Mouse (Mus musculus) midbrain, embryonic 16.5 days (tissue): ENCODE measurements around the gene Cep104. TPM values are rescaled to one million over a fixed set of nuclear protein-coding genes. Genes with fewer than 3 reads are reported as not detected.

ENCODE experiments used
- ATAC-seq: fragments of 200-750 bp; cut with Nextera tagmentation; 2 replicates; pipeline ENCODE4 v1.8.0; 2017; ENCODE audit warnings: moderate TSS enrichment
- H3K27ac ChIP-seq: fragments of 300-500 bp; sonication (generic); 2 replicates; pipeline ENCODE4 v1.5.1; 2014; ENCODE audit warnings: mild to moderate bottlenecking, low read length, mixed read lengths
- H3K27me3 ChIP-seq: fragments of 300-500 bp; sonication (generic); 2 replicates; pipeline ENCODE4 v1.6.1; 2014; ENCODE audit warnings: low read depth, low read length, mixed read lengths; ENCODE audit not compliant: control insufficient read depth, insufficient read depth
- H3K36me3 ChIP-seq: fragments of 300-500 bp; sonication (generic); 2 replicates; pipeline ENCODE4 v1.6.1; 2014; ENCODE audit warnings: mild to moderate bottlenecking, low read length, moderate library complexity, mixed read lengths; ENCODE audit not compliant: control insufficient read depth, insufficient read depth
- H3K4me1 ChIP-seq: fragments of 300-500 bp; sonication (generic); 2 replicates; pipeline ENCODE4 v1.6.1; 2014; ENCODE audit warnings: mild to moderate bottlenecking, low read length, mixed read lengths; ENCODE audit not compliant: control insufficient read depth, insufficient read depth
- H3K4me2 ChIP-seq: fragments of 300-500 bp; sonication (generic); 2 replicates; pipeline ENCODE4 v1.6.1; 2014; ENCODE audit warnings: mild to moderate bottlenecking, low read length, mixed read lengths
- H3K4me3 ChIP-seq: fragments of 300-500 bp; sonication (generic); 2 replicates; pipeline ENCODE4 v1.5.1; 2014; ENCODE audit warnings: low read depth, mild to moderate bottlenecking, low read length, moderate library complexity, mixed read lengths
- H3K9ac ChIP-seq: fragments of 300-500 bp; sonication (generic); 2 replicates; pipeline ENCODE4 v1.6.1; 2014; ENCODE audit warnings: low read depth, low read length, mixed read lengths
- H3K9me3 ChIP-seq: fragments of 300-500 bp; sonication (generic); replicated peaks from 2 replicates; pipeline ENCODE4 v1.6.1; 2014; ENCODE audit warnings: mild to moderate bottlenecking, low read length, mixed read lengths; ENCODE audit not compliant: control insufficient read depth, poor library complexity, severe bottlenecking
- WGBS: fragments of 180-500 bp; shearing (Covaris S2); extraction: QIAGEN DNeasy Blood & Tissue Kit; methylation state at CpG from one replicate; pipeline ENCODE4 v1.1.7; 2014; 5-methylcytosine and 5-hydroxymethylcytosine counted together
- polyA plus RNA-seq: library from polyadenylated mRNA; unstranded; fragments of >200 nt; fragmentation: Nextera tagmentation; extraction: Ambion mirVana; gene quantifications from 2 replicates; pipeline ENCODE4 v1.2.1, GENCODE M21; 2015

Gene Cep104
- polyA plus RNA-seq, 1 experiment from 2014 or later: 17.6 TPM

- H3K27me3 ChIP-seq: no peaks in the 10 kb centered on the region
- no peak for ATAC-seq
- H3K27ac ChIP-seq: no peak overlapping the region
- no peak overlapping the region for H3K9ac ChIP-seq
- no peak overlapping the region for H3K4me2 ChIP-seq
- WGBS: 74% methylated on average over 5 of the region's 5 CpGs
- H3K36me3 ChIP-seq: no peaks in the 10 kb centered on the region
- H3K4me1 ChIP-seq: no peaks in the 10 kb centered on the region
- no peaks in the 10 kb centered on the region for H3K9me3 ChIP-seq
- H3K4me3 ChIP-seq: no peak overlapping the region
Observed at GRCm38 (mm10) chr4:154045837-154046236, 70.8 kb downstream of the Cep104 start.

DNA sequence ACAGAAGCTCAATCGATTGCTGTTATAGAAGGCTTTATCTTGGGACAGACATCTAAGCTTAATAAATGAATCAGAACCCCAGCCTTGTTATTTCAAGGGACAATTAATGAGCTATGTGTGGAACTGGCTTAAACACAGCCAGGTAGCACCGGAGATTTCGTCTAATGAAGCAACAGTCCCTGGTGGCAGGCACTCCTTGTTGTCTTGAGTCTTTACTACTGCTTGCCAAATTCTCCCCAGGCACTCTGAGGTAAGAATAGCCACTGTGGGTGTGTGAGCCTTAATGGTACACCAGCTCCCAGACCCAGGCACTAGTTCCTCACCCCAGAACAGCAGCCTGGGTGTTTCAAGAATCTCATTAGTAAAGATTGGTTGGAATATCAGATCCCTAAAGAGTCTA, 76.4 kb downstream of the Cep104 start:
- H3K4me2 ChIP-seq: no peak overlapping the region
- no peaks in the 10 kb centered on the region for H3K36me3 ChIP-seq
- no peaks in the 10 kb centered on the region for H3K9me3 ChIP-seq
- H3K4me3 ChIP-seq: no peak overlapping the region
- WGBS: 82% methylated on average over 3 of the region's 3 CpGs
- ATAC-seq: no peak
- H3K27ac ChIP-seq: no peak overlapping the region
- no peaks in the 10 kb centered on the region for H3K27me3 ChIP-seq
- no peaks in the 10 kb centered on the region for H3K4me1 ChIP-seq
- H3K9ac ChIP-seq: no peak overlapping the region

- Histone ChIP-seq H3K4me1 (no peaks in the 10 kb centered on the region), H3K4me3 (no peak overlapping the region), H3K9ac (no peak overlapping the region), H3K4me2 (no peak overlapping the region), H3K27ac (no peak overlapping the region), H3K36me3 (no peaks in the 10 kb centered on the region), H3K9me3 (no peaks in the 10 kb centered on the region), H3K27me3 (no peaks in the 10 kb centered on the region)
- ATAC-seq: no peak
- WGBS: 54% methylated on average over 4 of the region's 4 CpGs
Observed at GRCm38 (mm10) chr4:154053065-154053464, 78.1 kb downstream of the Cep104 start.

GRCm38 (mm10) chr4:154055482-154055881, 80.5 kb downstream of the Cep104 start:
- no peak for ATAC-seq
- no peak overlapping the region for H3K4me2 ChIP-seq
- H3K9me3 ChIP-seq: no peaks in the 10 kb centered on the region
- H3K36me3 ChIP-seq: no peaks in the 10 kb centered on the region
- WGBS: 88% methylated on average over 7 of the region's 7 CpGs
- H3K4me1 ChIP-seq: no peaks in the 10 kb centered on the region
- H3K27me3 ChIP-seq: no peaks in the 10 kb centered on the region
- H3K27ac ChIP-seq: no peak overlapping the region
- no peak overlapping the region for H3K9ac ChIP-seq
- no peak overlapping the region for H3K4me3 ChIP-seq

- no peak overlapping the region for H3K4me2 ChIP-seq
- no peak overlapping the region for H3K27ac ChIP-seq
- WGBS: 80% methylated on average over 2 of the region's 2 CpGs
- no peaks in the 10 kb centered on the region for H3K27me3 ChIP-seq
- no peak overlapping the region for H3K9ac ChIP-seq
- ATAC-seq: no peak
- H3K4me1 ChIP-seq: no peaks in the 10 kb centered on the region
- no peaks in the 10 kb centered on the region for H3K9me3 ChIP-seq
- H3K36me3 ChIP-seq: no peaks in the 10 kb centered on the region
- no peak overlapping the region for H3K4me3 ChIP-seq
Observed at GRCm38 (mm10) chr4:154056046-154056445, 81.1 kb downstream of the Cep104 start.

- Histone ChIP-seq H3K27me3 (no peaks in the 10 kb centered on the region), H3K9ac (no peak overlapping the region), H3K4me3 (no peak overlapping the region), H3K4me2 (no peak overlapping the region), H3K27ac (no peak overlapping the region), H3K4me1 (no peaks in the 10 kb centered on the region), H3K36me3 (no peaks in the 10 kb centered on the region), H3K9me3 (no peaks in the 10 kb centered on the region)
- WGBS: 49% methylated on average over 2 of the region's 2 CpGs
- no peak for ATAC-seq
Observed at GRCm38 (mm10) chr4:154056661-154057060, 81.7 kb downstream of the Cep104 start.

DNA sequence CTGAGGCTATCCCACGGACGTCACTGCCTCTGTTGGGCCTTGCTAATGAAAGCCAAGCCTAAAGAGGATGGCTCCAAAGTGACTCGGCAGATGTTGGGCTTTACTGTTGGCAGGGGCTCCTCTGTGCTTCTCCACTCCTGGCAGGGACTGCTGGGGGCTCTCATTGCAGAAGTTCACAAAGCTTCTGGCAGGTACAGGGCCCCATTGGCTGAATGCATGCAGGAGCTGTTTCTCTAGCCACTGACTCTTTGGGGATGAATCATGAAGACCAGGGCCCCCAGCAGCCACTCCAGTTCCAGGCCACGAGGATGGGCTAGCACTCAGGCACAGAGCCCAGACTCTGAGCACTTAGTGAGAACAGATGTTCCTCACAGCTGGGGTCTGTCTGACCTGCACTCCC, 82.7 kb downstream of the Cep104 start:
- no peak for ATAC-seq
- Histone ChIP-seq H3K9ac (no peak overlapping the region), H3K9me3 (no peaks in the 10 kb centered on the region), H3K36me3 (no peaks in the 10 kb centered on the region), H3K4me1 (no peaks in the 10 kb centered on the region), H3K27ac (no peak overlapping the region), H3K4me2 (no peak overlapping the region), H3K4me3 (no peak overlapping the region), H3K27me3 (no peaks in the 10 kb centered on the region)
- 65% methylated on average over 4 of the region's 4 CpGs for WGBS

Other genes with a start within 250 kb of the Cep104 start
- 55.5 and 56.8 TPM in 2 replicates for gene A430005L14Rik, start 18.0 kb upstream of the Cep104 start, polyA plus RNA-seq
- gene Dffb, start 68 bp upstream of the Cep104 start, polyA plus RNA-seq: 10.3 and 11.5 TPM in 2 replicates
- gene Lrrc47, start 36.5 kb downstream of the Cep104 start, polyA plus RNA-seq: 12.9 and 17.3 TPM in 2 replicates
- 7.1 and 9.7 TPM in 2 replicates for gene Smim1, start 51.0 kb downstream of the Cep104 start, polyA plus RNA-seq
- not detected in 2 replicates for gene Ccdc27, start 67.5 kb downstream of the Cep104 start, polyA plus RNA-seq
- gene Trp73, start 165.0 kb downstream of the Cep104 start, polyA plus RNA-seq: 0.90 and 1.1 TPM in 2 replicates
- 43.5 and 45.6 TPM in 2 replicates for gene Wrap73, start 167.2 kb downstream of the Cep104 start, polyA plus RNA-seq
- 214 and 223 TPM in 2 replicates for gene Tprgl, start 185.5 kb downstream of the Cep104 start, polyA plus RNA-seq
- gene Megf6, start 195.5 kb downstream of the Cep104 start, polyA plus RNA-seq: 9.3 and 10.6 TPM in 2 replicates